In genomic region chr8:79027977-79028487, GRCm38 (mm10) we compare ENCODE assay signal across 8 mouse cellular contexts. TPM values are rescaled to one million over a fixed set of nuclear protein-coding genes. Genes with fewer than 3 reads are reported as not detected.
DNase-seq lines count a peak whose midpoint lies in the region; ATAC-seq and TF ChIP-seq lines count a peak whose summit lies in the region.

Zfp827 (plus strand) TSS chr8:79028437.

- no peaks in the 10 kb centered on the region for H3K36me3 ChIP-seq in embryonic facial prominence, embryonic 15.5 days
- no peaks in the 10 kb centered on the region for H3K36me3 ChIP-seq in heart, embryonic 12.5 days
- H3K36me3 ChIP-seq in kidney, embryonic 16.5 days (ENCODE audit: insufficient read depth, low read length), result no peaks in the 10 kb centered on the region
- no peaks in the 10 kb centered on the region for H3K36me3 ChIP-seq in liver, embryonic 11.5 days (ENCODE audit: control insufficient read depth, insufficient read depth, low read length)
- H3K36me3 ChIP-seq in myocyte (ENCODE audit: control insufficient read depth, insufficient read depth), result no peaks in the 10 kb centered on the region

- H3K4me1 ChIP-seq in embryonic facial prominence, embryonic 15.5 days, result peaks cover 17% of the 10 kb centered on the region
- peaks cover 20% of the 10 kb centered on the region for H3K4me1 ChIP-seq in heart, embryonic 12.5 days (replicated peaks)
- H3K4me1 ChIP-seq in kidney, embryonic 16.5 days (ENCODE audit: insufficient read depth, low read length), result peaks cover 20% of the 10 kb centered on the region
- peaks cover 2% of the 10 kb centered on the region for H3K4me1 ChIP-seq in liver, embryonic 11.5 days (replicated peaks; ENCODE audit: control insufficient read depth, insufficient read depth, low read length)

- peak within 1 kb of the TSS; percentile 82 for H3K4me3 ChIP-seq in embryonic facial prominence, embryonic 15.5 days (replicated peaks)
- peak within 1 kb of the TSS; percentile 98 for H3K4me3 ChIP-seq in heart, embryonic 12.5 days
- peak within 1 kb of the TSS; percentile 91 for H3K4me3 ChIP-seq in kidney, embryonic 16.5 days (ENCODE audit: low read length)
- H3K4me3 ChIP-seq in liver, embryonic 11.5 days (ENCODE audit: low read depth, low read length), result peak within 1 kb of the TSS; percentile 73
- H3K4me3 ChIP-seq in myocyte, result peak within 1 kb of the TSS; percentile 92

- peak; percentile 85 for DNase-seq in 416B (ENCODE audit: low read depth)
- peak; percentile 34 to 43 for DNase-seq in adrenal gland, postnatal 4 days (ENCODE audit: low spot score in 2 of 2)
- DNase-seq in liver, embryonic 11.5 days (ENCODE audit: low spot score), result peak; percentile 77
- DNase-seq in spleen, postnatal 36 days (ENCODE audit: low spot score in 2 of 2), result peak; percentile 78 to 81

- peak; percentile 44 for ATAC-seq in embryonic facial prominence, embryonic 15.5 days (ENCODE audit: insufficient number of reproducible peaks, low FRiP score, low TSS enrichment, low read depth)
- peak; percentile 43 for ATAC-seq in heart, embryonic 12.5 days (ENCODE audit: insufficient number of reproducible peaks, low FRiP score)
- ATAC-seq in kidney, embryonic 16.5 days (ENCODE audit: low FRiP score, low TSS enrichment), result peak; percentile 50
- ATAC-seq in liver, embryonic 11.5 days (replicated peaks; ENCODE audit: low FRiP score), result peak; percentile 54

- H3K27me3 ChIP-seq in embryonic facial prominence, embryonic 15.5 days, result no peaks in the 10 kb centered on the region
- H3K27me3 ChIP-seq in heart, embryonic 12.5 days (replicated peaks), result no peaks in the 10 kb centered on the region
- no peaks in the 10 kb centered on the region for H3K27me3 ChIP-seq in kidney, embryonic 16.5 days (ENCODE audit: insufficient read depth, low read length)
- peaks cover 36% of the 10 kb centered on the region for H3K27me3 ChIP-seq in liver, embryonic 11.5 days (replicated peaks; ENCODE audit: control insufficient read depth, insufficient read depth, low read length)
- H3K27me3 ChIP-seq in myocyte (ENCODE audit: control insufficient read depth, insufficient read depth, insufficient read length), result no peaks in the 10 kb centered on the region

- TF ChIP-seq POLR2A in myocyte (IDR thresholded peaks at IDR 0.05; ENCODE audit: insufficient read length, low read depth), result peak; percentile 72

- peak within 1 kb of the TSS; percentile 100 for H3K27ac ChIP-seq in embryonic facial prominence, embryonic 15.5 days (replicated peaks)
- H3K27ac ChIP-seq in heart, embryonic 12.5 days (ENCODE audit: poor library complexity, severe bottlenecking), result peak within 1 kb of the TSS; percentile 100
- H3K27ac ChIP-seq in kidney, embryonic 16.5 days (ENCODE audit: low read length), result peak within 1 kb of the TSS; percentile 100
- peak within 1 kb of the TSS; percentile 96 for H3K27ac ChIP-seq in liver, embryonic 11.5 days (ENCODE audit: low read depth, low read length)

- peak within 1 kb of the TSS; percentile 99 for H3ac ChIP-seq in myocyte (ENCODE audit: control insufficient read depth, insufficient read length)

- H3K9me3 ChIP-seq in embryonic facial prominence, embryonic 15.5 days (replicated peaks), result no peaks in the 10 kb centered on the region
- no peaks in the 10 kb centered on the region; the same call in 1 of the 2 replicates for H3K9me3 ChIP-seq in heart, embryonic 12.5 days (replicated peaks)
- H3K9me3 ChIP-seq in kidney, embryonic 16.5 days (ENCODE audit: low read length), result 0 out of 2 replicates have a peak, but pooled peaks cover 2% of the 10 kb centered on the region
- H3K9me3 ChIP-seq in liver, embryonic 11.5 days (ENCODE audit: control insufficient read depth, low read length), result no peaks in the 10 kb centered on the region

- peak within 1 kb of the TSS; percentile 98 for H3K9ac ChIP-seq in embryonic facial prominence, embryonic 15.5 days
- H3K9ac ChIP-seq in heart, embryonic 12.5 days, result peak within 1 kb of the TSS; percentile 100
- peak within 1 kb of the TSS; percentile 100 for H3K9ac ChIP-seq in kidney, embryonic 16.5 days (replicated peaks; ENCODE audit: low read length)
- peak within 1 kb of the TSS; percentile 80 for H3K9ac ChIP-seq in liver, embryonic 11.5 days (ENCODE audit: low read depth, low read length)

- peak within 1 kb of the TSS; percentile 83 for H3K4me2 ChIP-seq in embryonic facial prominence, embryonic 15.5 days (replicated peaks)
- H3K4me2 ChIP-seq in heart, embryonic 12.5 days, result peak within 1 kb of the TSS; percentile 84
- peak within 1 kb of the TSS; percentile 82 for H3K4me2 ChIP-seq in kidney, embryonic 16.5 days (replicated peaks; ENCODE audit: low read depth, low read length)
- peak within 1 kb of the TSS; percentile 79 for H3K4me2 ChIP-seq in liver, embryonic 11.5 days
- peak within 1 kb of the TSS; percentile 65 for H3K4me2 ChIP-seq in myocyte (ENCODE audit: low read depth)

- H3K79me2 ChIP-seq in myocyte (ENCODE audit: control insufficient read depth, insufficient read depth), result peaks cover 27% of the 10 kb centered on the region

- under 1% methylated on average over 26 of the region's 32 CpGs for WGBS in embryonic facial prominence, embryonic 15.5 days
- WGBS in heart, embryonic 12.5 days, result under 1% methylated on average over 32 of the region's 32 CpGs
- 2% methylated on average over 32 of the region's 32 CpGs for WGBS in kidney, embryonic 16.5 days
- WGBS in liver, embryonic 11.5 days, result under 1% methylated on average over 32 of the region's 32 CpGs

TF ChIP-seq in myocyte, 11 proteins besides CTCF, POLR2A, EP300 and RAD21:
- no peak for TF ChIP-seq TCF3 (IDR thresholded peaks at IDR 0.05; ENCODE audit: insufficient read length, low read depth)
- TF ChIP-seq MYOG (IDR thresholded peaks at IDR 0.05; ENCODE audit: control insufficient read depth in 1 of 3, insufficient read depth in 1 of 3, insufficient read length in 2 of 3, low read depth in 2 of 3), result peak in 1 of 3 experiments; percentile 59
- peak; percentile 70 for TF ChIP-seq POLR2AphosphoS2 (IDR thresholded peaks at IDR 0.05; ENCODE audit: insufficient read length, low read depth)
- no peak for TF ChIP-seq CEBPB (IDR thresholded peaks at IDR 0.05; ENCODE audit: insufficient read depth, poor library complexity, severe bottlenecking)
- peak in 1 of 3 experiments; percentile 8 for TF ChIP-seq MYOD1 (IDR thresholded peaks at IDR 0.05; ENCODE audit: control insufficient read depth in 1 of 3, insufficient read length in 2 of 3, low read depth in 2 of 3)
- no peak for TF ChIP-seq USF1 (IDR thresholded peaks at IDR 0.05; ENCODE audit: low read depth)
- TF ChIP-seq TCF12 (IDR thresholded peaks at IDR 0.05; ENCODE audit: insufficient read depth, poor library complexity, severe bottlenecking), result no peak
- TF ChIP-seq SRF (IDR thresholded peaks at IDR 0.05; ENCODE audit: control insufficient read depth, insufficient read length, low read depth), result no peak
- TF ChIP-seq REST (IDR thresholded peaks at IDR 0.05; ENCODE audit: insufficient read depth, insufficient read length), result no peak
- TF ChIP-seq MAX (IDR thresholded peaks at IDR 0.05; ENCODE audit: low read depth), result no peak

RNA-seq across cellular contexts. Expression of gene Zfp827, which starts in this region (rescaled TPM):
- total RNA-seq in adrenal gland, postnatal 4 days (2021), result 10 to 100 TPM; 28.6 to 32.0 TPM
- polyA plus RNA-seq in embryonic facial prominence, embryonic 15.5 days (2015; fragmentation: Nextera tagmentation; extraction: Ambion mirVana), result 9.6 and 10.3 TPM in 2 replicates
- polyA plus RNA-seq in heart, embryonic 12.5 days (2016; fragmentation: Nextera tagmentation; extraction: Ambion mirVana), result 10.3 and 10.5 TPM in 2 replicates
- 6.9 and 7.3 TPM in 2 replicates for polyA plus RNA-seq in kidney, embryonic 16.5 days (2015; fragmentation: Nextera tagmentation; extraction: Ambion mirVana)
- 3.5 and 3.8 TPM in 2 replicates for polyA plus RNA-seq in liver, embryonic 11.5 days (2014; fragmentation: Nextera tagmentation; extraction: Ambion mirVana)
- polyA plus RNA-seq in myocyte (2012; fragmentation: generic; extraction: Trizol), result 7.7 TPM

Comparison
In these comparisons a context has a peak if more than half of its experiments do, and no peak if none do; other contexts are left out.
1. Peak in every context shown above with its lines: DNase-seq, ATAC-seq, H3K4me3 ChIP-seq and H3K27ac ChIP-seq.